Mouse (Mus musculus): ENCODE measurements around the gene Zic2.

The Zic2 gene

GRCm38 (mm10) chr14:122462689-122463079 lies 12.6 kb upstream of the Zic2 start:
- DNase-seq = no peak

GRCm38 (mm10) chr14:122463080-122463691 lies 12.0 kb upstream of the Zic2 start:
- no peak for DNase-seq

- peak in 1 of 2 experiments; percentile 29 for DNase-seq
Observed at GRCm38 (mm10) chr14:122463734-122464341, 11.4 kb upstream of the Zic2 start.

GRCm38 (mm10) chr14:122464351-122464762 lies 10.9 kb upstream of the Zic2 start:
- no peak for DNase-seq

- DNase-seq = no peak
Observed at GRCm38 (mm10) chr14:122464763-122465741, 10.2 kb upstream of the Zic2 start, which contains the start of gene Zic5. Gene Zic5, minus strand, starts transcription at chr14:122465677.

- DNase-seq = no peak
Observed at GRCm38 (mm10) chr14:122465931-122466490, 9.2 kb upstream of the Zic2 start.

- DNase-seq = no peak
Observed at GRCm38 (mm10) chr14:122466756-122467362, 8.4 kb upstream of the Zic2 start.

GRCm38 (mm10) chr14:122467926-122468841 lies 7.1 kb upstream of the Zic2 start:
- no peak for DNase-seq

GRCm38 (mm10) chr14:122468971-122469755 lies 6.1 kb upstream of the Zic2 start:
- no peak for DNase-seq

- no peak for DNase-seq
Observed at GRCm38 (mm10) chr14:122471449-122472085, 3.7 kb upstream of the Zic2 start.

- no peak for DNase-seq
Observed at GRCm38 (mm10) chr14:122472161-122472560, 3.1 kb upstream of the Zic2 start.

- no peak for DNase-seq
Observed at GRCm38 (mm10) chr14:122472647-122473046, 2.6 kb upstream of the Zic2 start.

GRCm38 (mm10) chr14:122473211-122473751 lies 2.0 kb upstream of the Zic2 start:
- DNase-seq = no peak

GRCm38 (mm10) chr14:122474041-122474890 lies 969 bp upstream of the Zic2 start:
- no peak for DNase-seq

GRCm38 (mm10) chr14:122475557-122476040 lies 364 bp downstream of the Zic2 start:
- no peak for DNase-seq

- DNase-seq = no peak
Observed at GRCm38 (mm10) chr14:122476041-122476821, 996 bp downstream of the Zic2 start.

GRCm38 (mm10) chr14:122476822-122477215 lies 1.6 kb downstream of the Zic2 start:
- DNase-seq = no peak

GRCm38 (mm10) chr14:122477261-122477671 lies 2.0 kb downstream of the Zic2 start:
- no peak for DNase-seq
